Mouse (Mus musculus) kidney, postnatal 10 days (tissue): ENCODE results near the gene Stn1.

Experiments used
- DNase-seq: peaks from one replicate; pipeline ENCODE4 v3.0.0; 2021; ENCODE audit warnings: mixed read lengths

Stn1 gene

GRCm38 (mm10) chr19:47508771-47509281, 28.5 kb downstream of the Stn1 start:
- DNase-seq, result peak; percentile 54

- DNase-seq, result no peak
Observed at GRCm38 (mm10) chr19:47508191-47508590, 29.1 kb downstream of the Stn1 start.

GRCm38 (mm10) chr19:47507128-47508121, 29.9 kb downstream of the Stn1 start:
- DNase-seq, result peak; percentile 78

- peak; percentile 44 for DNase-seq
Observed at GRCm38 (mm10) chr19:47503625-47504024, 33.7 kb downstream of the Stn1 start.

- DNase-seq, result no peak
Observed at GRCm38 (mm10) chr19:47502563-47502962, 34.7 kb downstream of the Stn1 start.

GRCm38 (mm10) chr19:47500389-47501011, 36.8 kb downstream of the Stn1 start:
- peak; percentile 40 for DNase-seq

GRCm38 (mm10) chr19:47499841-47500240, 37.5 kb downstream of the Stn1 start:
- no peak for DNase-seq

GRCm38 (mm10) chr19:47498942-47499341, 38.4 kb downstream of the Stn1 start:
- DNase-seq, result no peak

GRCm38 (mm10) chr19:47497736-47498135, 39.6 kb downstream of the Stn1 start:
- no peak for DNase-seq

GRCm38 (mm10) chr19:47497313-47497712, 40.0 kb downstream of the Stn1 start:
- DNase-seq, result no peak

- DNase-seq, result no peak
Observed at GRCm38 (mm10) chr19:47493017-47493997, 44.0 kb downstream of the Stn1 start.

GRCm38 (mm10) chr19:47492422-47492821, 44.9 kb downstream of the Stn1 start:
- DNase-seq, result no peak

GRCm38 (mm10) chr19:47491853-47492252, 45.5 kb downstream of the Stn1 start:
- DNase-seq, result no peak

- no peak for DNase-seq
Observed at GRCm38 (mm10) chr19:47489233-47489632, 48.1 kb downstream of the Stn1 start.

GRCm38 (mm10) chr19:47488250-47488649, 49.1 kb downstream of the Stn1 start:
- peak; percentile 67 for DNase-seq

GRCm38 (mm10) chr19:47487572-47487971, 49.7 kb downstream of the Stn1 start:
- DNase-seq, result no peak

GRCm38 (mm10) chr19:47485997-47486566, 51.2 kb downstream of the Stn1 start:
- DNase-seq, result peak; percentile 38

GRCm38 (mm10) chr19:47484110-47484509, 53.2 kb downstream of the Stn1 start:
- DNase-seq, result no peak

- no peak for DNase-seq
Observed at GRCm38 (mm10) chr19:47483346-47483745, 54.0 kb downstream of the Stn1 start.

GRCm38 (mm10) chr19:47473453-47473852, 63.9 kb downstream of the Stn1 start:
- no peak for DNase-seq

- no peak for DNase-seq
Observed at GRCm38 (mm10) chr19:47472881-47473400, 64.4 kb downstream of the Stn1 start.

GRCm38 (mm10) chr19:47471808-47472207, 65.5 kb downstream of the Stn1 start:
- DNase-seq, result no peak
